Mouse (Mus musculus): ENCODE measurements at regions not wholly inside any gene's neighbourhood (a gene's known extent, or its start where the extent isn't known, plus 50 kb on each side); places are given as distances from the start of the nearest gene placed in this dataset.

DNA sequence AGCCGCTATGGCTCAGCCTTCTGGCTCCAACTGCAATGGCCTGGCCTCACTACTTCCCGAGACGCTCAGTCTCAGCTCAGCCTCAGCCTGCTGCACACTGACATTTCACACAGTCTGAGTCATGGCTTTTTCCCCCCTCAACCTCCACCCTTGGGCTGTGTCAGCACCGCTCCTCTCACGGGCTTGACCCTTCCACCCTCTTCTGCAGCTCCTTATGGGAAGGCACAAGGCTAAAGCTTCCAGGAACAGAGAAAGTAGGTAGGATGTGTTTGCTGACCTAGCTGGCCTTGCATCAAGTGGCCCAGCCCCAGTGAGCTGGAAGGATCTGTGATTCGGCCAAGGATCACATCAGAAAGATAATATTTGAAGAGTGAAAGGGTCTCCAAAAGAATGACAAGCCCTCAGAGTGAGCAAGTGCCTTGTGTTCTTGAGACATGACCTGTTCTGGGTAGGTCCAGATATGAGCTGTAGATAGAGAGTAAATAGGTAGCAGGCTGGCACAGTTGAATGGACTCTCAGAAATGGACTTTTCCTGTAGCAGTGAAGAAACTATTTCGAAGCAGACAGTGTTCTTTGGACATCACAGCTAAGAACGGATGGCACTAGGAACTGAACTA lies 192.9 kb upstream of the Usp24 start:
- no peak for DNase-seq

- no peak for DNase-seq
Measured at GRCm38 (mm10) chr4:106127199-106127598, 188.8 kb upstream of the Usp24 start.

GRCm38 (mm10) chr4:106127641-106128040 lies 188.4 kb upstream of the Usp24 start:
- peak; percentile 16 for DNase-seq

DNA sequence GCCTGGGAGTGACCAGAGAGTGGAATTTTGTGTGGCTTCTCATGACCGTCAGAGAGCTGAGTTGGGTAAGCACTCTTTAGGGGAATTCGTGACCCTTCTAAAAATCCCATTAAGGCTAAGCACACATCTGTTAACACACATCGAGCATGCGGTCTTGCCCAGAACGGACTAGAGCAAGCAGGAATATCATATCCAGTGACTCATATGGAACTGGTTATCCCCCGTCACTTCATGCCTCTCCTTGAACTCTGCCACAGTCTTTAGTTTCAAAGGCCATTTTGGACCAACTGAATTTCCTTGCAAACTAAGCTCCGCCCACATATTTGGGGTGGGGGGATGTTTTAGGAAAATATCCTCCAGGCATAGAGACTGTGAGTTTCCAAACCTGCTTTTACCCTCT lies 186.7 kb upstream of the Usp24 start:
- no peak for DNase-seq

- no peak for DNase-seq
Measured at GRCm38 (mm10) chr4:106129803-106130202, 186.2 kb upstream of the Usp24 start.

DNA sequence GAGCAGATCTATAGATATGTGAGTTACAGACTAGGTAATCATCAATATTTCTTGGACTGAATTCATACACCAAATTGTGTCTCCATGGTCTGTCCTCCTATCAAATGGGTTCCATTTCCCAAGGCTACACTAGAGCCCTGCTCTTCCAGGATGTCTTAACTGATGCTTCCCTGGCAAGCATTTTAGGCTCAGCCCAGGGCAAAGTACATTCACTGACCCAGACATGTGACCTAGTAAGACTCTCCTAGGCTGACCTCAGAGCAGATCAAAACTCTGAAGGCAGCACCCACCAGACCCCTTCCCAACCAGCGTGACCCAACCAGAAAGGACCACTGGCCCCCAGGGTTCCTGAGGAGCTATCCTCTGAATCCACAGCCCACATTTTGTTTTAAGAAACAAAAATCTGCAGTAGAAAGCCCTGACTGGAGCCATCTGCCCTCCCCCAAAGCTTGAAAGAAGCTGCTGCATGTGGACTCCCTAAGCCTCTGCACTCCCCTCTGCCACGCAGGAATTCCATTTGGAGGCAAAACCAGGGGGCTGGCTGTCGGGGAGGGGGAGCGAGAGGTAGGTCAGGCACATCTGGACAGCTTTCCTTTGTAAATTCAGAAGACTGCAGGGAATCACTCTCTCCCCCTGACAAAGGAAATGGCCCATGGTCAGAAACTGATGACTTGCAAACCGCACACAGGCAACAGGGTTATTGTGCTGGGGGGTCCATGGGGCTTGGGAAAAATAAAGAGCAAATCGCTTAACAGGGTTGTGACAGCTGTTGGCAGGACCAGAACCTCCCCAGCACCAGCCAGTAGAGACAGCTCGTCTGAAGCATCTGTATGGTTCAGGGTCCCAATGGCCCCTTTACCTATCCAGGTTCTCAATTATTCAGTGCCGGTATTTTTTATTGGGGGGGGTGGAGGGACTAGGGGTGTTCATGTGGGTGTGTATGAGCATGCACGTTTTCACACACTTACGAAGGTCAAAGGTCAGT lies 182.0 kb upstream of the Usp24 start:
- DNase-seq, result no peak

DNA sequence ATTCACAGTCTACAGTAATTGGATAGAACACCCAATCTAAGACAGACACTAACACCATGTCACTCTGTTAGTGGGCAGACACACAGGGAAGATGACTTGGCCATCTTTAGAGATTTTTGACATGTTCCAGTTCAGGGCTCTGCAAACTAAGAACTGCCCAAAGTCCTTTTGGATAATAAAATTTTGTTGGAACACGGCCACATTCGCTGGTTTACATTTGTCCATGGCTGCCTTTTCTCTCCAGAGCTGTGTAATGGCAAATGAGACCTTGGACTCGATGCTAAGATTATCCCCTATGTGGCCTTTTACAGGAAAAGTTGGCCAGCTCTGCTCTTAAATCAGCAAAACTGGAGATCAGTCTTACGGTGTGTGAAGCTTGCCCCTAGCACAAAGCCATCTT lies 173.3 kb upstream of the Usp24 start:
- no peak for DNase-seq

DNA sequence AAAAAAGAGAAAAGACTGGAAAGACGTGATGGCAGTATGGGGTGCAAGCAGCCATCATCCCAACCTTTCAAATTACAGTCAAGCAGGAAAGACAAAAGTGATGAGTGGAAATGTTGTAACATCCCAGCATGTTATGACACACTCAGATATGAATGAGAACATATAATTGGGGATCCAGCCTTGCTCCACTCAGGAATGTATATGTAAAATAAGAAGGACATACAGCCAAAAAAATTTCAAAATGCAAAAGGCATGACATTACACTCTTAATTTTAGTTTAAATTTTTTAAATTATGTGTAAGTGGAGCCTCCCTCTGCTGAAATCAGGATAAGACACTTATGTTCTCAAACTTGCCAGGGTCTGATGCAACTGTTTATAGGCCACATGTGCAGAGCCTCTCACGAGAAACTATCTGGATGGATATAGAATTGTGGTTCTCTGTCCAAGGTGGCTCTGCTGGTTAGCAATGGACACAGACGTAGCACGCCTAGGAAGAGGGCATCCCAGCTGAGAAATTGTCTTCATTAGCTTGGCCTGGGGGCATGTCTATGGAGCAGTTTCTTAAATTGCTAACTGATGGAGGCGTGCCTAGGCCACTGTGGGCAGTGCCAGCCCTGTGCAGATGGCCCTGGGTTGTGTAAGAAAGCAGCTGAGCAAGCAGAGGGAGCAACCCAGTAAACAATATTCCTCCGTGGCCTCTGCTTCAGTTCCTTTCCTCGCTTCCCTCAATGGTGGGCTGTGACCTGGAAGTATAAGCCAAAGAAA lies 171.5 kb upstream of the Usp24 start:
- no peak for DNase-seq

DNA sequence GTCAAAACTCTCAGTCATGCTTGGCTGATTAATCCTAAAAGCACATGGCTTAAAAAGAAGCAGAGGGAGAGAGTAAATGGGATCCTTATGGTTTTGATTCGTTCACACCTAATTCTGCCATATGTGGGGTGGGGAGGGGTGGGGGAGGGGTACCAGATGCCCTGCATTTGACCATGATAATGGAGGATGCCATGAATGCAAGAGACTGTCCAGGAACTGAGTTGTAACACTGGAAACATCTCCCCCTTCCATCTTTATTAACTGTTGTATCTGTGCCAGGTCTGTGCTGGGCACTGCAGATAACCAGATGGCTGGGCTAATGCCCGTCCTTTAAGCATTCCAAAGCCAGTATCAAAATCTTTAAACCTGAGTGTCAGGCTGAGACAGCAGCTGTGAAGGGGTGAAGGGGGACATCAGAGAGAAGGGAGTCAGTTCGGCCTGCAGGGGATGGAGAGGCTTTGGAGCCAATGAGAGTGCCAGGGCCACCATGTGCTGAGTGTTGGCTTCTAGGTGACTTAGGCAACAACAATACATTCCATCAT lies 169.0 kb upstream of the Usp24 start:
- DNase-seq, result no peak

GRCm38 (mm10) chr4:106148866-106149265 lies 167.1 kb upstream of the Usp24 start:
- DNase-seq, result no peak

DNA sequence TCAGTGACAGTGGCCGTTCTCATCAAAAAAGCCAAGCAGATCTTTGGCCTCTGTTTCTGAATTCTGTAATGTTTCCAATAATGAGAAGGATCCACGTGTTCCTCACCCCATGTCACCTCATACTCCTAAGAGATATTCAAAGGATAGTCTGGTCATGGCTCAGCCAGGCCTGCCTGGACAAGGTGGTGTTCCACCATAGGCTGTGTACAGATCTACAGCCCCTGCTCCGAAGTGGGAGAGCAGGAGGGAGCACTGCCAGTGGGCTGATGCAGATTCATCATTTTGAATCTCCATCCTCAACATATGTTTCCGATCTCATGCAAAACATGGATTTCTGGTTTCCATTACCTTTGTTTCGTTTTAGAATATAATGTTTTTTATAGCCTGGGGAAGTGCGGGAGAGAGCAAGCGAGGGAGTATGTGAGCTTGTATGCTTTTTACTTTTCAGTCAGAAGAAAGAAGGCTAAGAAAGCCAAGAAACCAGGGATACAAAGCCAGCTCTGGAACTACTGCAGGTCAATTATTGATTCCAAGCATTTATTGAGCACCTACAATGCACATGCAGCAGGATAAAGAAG lies 166.5 kb upstream of the Usp24 start:
- no peak for DNase-seq

- no peak for DNase-seq
Measured at GRCm38 (mm10) chr4:106150775-106151174, 165.2 kb upstream of the Usp24 start.

GRCm38 (mm10) chr4:106157451-106158179 lies 158.4 kb upstream of the Usp24 start:
- DNase-seq, result no peak

GRCm38 (mm10) chr4:106161592-106161991 lies 154.4 kb upstream of the Usp24 start:
- DNase-seq, result no peak

- DNase-seq, result no peak
Measured at GRCm38 (mm10) chr4:106162551-106162950, 153.5 kb upstream of the Usp24 start.

DNA sequence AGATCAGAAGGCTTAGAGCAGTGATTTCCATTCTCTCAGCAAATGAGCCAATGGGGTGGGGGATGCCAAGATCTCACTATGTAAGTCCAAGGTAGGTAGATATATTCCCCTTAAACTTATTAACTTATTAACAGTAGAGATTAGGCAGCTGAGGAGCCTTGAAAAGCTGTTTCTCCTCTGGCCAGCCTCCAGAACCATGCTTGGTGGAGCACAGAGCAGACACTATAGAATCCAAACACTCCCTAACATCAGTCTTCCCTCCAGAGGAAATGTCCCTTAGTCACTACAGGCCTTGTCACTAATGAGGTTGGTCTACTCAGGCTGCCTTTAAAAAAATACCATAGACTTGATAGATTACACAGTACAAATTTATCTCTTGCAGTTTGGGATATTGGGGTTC lies 152.8 kb upstream of the Usp24 start:
- no peak for DNase-seq

DNA sequence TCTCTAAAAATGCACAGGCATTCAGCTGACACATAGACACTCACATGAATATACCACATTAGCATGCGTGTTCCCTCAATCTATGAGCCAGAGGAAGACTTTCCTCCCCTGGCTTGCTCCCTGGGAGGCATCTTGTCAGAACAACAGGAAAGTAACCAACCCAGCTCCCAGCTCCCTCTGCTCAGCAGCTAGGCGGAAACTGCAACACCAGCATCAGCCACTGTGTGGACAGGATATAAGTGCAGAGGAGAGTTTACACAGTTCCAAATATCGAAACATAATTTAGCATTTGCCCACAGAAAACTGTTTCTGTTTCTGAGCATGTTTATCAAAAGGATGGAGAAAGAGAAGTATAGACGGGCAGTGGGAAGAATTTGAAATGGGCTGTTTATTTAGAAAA lies 148.3 kb upstream of the Usp24 start:
- no peak for DNase-seq

DNA sequence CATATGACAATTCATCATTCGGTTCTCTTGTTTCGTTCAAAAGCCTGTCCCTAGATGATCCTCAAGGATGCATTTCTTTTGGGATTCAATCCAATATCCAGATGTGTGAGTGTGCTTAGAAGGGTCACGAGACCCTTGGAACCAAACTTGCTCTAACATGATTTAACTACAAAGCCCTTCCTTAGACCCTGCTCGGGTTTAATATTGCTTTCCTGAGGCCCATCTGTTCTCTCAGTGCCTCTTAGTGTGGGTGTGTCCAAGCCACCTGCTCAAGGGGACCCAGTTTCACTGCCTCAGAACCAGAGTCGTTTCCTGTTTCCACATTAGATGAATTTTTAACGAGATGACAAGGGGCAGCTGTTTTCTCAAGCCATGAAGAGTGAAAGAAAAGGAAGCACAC lies 147.3 kb upstream of the Usp24 start:
- no peak for DNase-seq

DNA sequence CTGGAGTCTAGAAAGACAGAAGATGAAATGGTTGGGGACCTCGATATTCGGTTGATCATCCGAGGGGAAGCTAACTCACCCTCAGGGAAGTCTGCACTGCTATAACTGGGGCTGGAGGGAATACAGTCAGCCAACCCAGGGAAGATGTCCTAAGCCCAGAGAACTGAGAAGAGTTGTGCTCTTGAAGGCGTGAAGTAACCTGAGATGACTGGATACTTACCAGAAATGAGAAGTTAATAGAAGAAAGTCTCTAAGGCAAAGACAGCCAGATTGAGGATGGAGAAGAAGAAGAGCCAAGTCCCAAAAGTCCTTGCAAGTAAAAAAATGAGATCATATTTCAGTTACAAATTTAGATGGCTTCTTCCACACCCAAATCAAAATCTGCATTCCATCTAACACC lies 146.5 kb upstream of the Usp24 start:
- DNase-seq, result no peak

DNA sequence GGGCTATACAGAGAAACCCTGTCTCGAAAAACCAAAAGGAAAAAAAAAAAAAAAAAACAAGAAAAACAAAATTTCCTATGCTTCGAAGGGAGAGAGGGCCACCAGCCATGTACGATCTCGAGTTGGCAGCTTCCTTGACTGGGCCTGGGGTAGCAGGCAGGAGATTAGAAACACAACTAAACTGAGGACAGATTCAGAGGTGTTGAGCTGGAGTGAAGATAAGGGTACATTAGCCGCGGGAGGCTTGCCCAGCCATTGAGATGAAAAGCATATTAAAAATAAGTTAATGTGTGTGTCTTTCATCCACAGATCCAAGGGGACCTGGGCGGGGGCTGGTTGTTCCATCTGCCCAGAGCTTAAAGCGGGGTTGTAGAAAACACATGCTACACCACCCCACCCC lies 145.3 kb upstream of the Usp24 start:
- no peak for DNase-seq

DNA sequence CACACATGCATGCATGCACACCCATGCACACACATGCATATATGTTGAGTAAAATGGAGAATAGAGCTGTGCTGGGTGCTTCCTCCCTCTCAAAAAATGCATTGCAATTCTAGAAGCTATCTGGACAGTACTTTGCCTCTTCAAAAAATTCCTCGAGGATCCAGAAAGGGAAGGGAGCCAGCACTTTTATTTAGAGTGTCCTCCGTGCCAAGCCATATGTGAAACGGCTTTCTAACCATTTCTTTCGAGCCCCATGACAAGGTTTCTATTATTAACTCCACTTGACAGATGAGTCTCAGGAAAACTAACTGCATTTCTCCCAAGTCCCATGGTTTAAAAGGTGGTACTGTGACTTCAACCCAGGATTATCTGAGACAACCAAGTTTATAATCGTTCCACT lies 140.7 kb upstream of the Usp24 start:
- DNase-seq, result peak; percentile 42

All from right cerebral cortex, adult 18-20 months (tissue).